Mouse (Mus musculus) kidney, postnatal 10 days (tissue): ENCODE measurements around the gene Cct8l1.

ENCODE experiments used
- DNase-seq: peaks from one replicate; pipeline ENCODE4 v3.0.0; 2021; ENCODE audit warnings: mixed read lengths

Cct8l1 gene

GRCm38 (mm10) chr5:25532256-25533147, 16.6 kb downstream of the Cct8l1 start:
- DNase-seq: no peak

DNA sequence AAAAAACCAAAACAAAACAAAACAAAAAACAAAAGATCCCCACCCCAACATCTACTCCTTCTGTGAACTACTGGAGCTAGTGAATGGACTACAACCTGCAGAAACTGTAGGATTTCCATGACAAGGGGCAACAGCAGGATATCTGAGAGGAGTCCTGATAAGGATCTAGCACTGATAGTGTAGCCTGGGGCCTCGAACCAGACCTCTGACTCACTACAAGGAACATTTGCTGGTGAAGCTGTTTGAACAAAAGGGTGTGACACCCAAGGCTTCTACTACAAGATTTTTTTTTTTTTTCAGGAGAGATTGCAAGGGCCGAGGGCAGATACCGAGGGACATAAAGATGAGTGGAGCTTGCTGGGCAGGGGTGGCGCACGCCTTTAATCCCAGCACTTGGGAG, 17.4 kb downstream of the Cct8l1 start:
- DNase-seq: no peak

DNA sequence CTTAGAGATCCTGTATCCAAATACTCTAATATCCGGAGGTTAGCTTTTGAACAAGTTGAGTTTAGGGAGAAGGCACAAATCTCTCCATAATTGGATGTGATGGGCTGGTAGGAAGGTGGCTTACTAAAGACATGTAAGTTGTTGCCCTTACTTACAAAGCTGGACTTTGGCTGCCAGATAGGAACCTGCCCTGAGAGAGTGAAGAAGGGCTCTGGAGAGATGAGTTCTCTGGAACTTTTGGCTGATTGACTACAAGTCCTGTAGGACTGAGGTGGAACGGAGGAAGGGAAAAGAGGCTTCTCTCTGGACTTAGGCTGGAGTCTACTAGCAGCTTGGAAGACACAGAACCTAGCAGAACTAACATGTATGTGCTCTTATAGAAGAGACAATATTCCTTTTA, 19.7 kb downstream of the Cct8l1 start:
- DNase-seq: no peak

GRCm38 (mm10) chr5:25536451-25536850, 20.6 kb downstream of the Cct8l1 start:
- DNase-seq: no peak

DNA sequence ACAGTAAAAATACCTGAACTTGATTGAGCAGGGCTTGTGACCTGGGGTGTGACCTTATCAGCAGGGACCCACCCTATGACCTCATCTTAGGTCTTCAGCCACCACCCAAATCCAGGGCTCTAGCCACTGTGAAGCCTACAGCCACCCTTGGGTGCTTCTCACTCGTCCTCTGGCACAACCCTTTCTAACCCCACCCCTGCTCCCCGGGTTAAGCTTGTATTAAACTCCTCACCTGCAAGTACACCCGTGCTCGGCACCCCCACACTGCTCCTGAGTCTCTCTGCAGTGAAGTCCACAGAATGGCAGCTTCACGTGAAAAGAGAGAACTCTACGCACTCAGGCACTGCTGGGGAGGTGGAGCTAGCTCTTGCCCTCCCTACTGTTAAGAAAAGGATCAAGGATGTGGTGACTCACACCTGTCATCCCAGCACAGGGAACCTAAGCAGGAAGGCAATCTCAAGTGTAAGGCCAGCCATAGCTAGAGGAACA, 21.1 kb downstream of the Cct8l1 start:
- no peak for DNase-seq

DNA sequence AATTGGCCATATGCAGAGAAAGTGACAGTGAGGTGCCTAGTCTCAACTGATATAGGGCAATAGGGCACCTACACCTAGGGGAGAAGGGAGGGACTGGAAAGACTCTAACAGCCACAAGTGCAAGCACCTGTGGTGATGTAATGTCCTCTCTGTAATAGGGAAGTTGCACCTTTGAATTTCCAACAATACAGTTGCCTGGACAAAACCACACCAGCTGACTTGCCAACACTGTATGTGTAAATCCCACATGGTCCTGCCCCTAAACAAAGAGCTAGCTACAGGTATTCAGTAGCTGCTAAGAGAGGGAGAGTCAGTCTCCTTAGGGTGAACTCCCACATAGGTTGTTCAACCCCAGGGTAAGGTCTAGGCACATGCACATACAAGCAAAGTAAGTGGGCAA, 24.5 kb downstream of the Cct8l1 start:
- DNase-seq: no peak

GRCm38 (mm10) chr5:25540921-25541320, 25.1 kb downstream of the Cct8l1 start:
- no peak for DNase-seq

- DNase-seq: no peak
These were observed 25.8 kb downstream of the Cct8l1 start for GRCm38 (mm10) chr5:25541661-25542060.

DNA sequence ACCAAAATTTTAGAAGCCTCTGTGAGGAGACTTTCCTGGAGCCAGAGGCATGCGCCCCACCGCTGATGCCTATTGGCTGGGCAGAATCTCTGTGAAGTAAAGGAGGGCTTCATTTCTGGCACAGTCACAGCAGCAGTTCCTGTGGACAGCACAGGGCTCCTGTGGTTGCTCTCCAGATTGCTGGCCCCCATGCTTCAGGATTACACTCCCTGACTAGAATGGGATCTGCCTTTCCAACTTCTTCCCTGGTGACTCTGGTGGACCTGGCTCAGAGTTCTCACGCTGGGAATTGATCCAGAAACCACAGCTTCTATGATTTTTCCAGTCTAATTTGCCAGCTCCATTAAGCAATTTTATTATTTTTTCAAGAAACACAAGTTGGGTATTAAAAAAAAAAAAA, 28.2 kb downstream of the Cct8l1 start:
- DNase-seq: no peak

- no peak for DNase-seq
These were observed 28.7 kb downstream of the Cct8l1 start for GRCm38 (mm10) chr5:25544566-25544965.

GRCm38 (mm10) chr5:25546912-25547311, 31.0 kb downstream of the Cct8l1 start:
- DNase-seq: no peak

- DNase-seq: no peak
These were observed 35.0 kb downstream of the Cct8l1 start for GRCm38 (mm10) chr5:25550912-25551311.

GRCm38 (mm10) chr5:25554210-25554609, 38.3 kb downstream of the Cct8l1 start:
- no peak for DNase-seq

- no peak for DNase-seq
These were observed 38.8 kb downstream of the Cct8l1 start for GRCm38 (mm10) chr5:25554689-25555088.

DNA sequence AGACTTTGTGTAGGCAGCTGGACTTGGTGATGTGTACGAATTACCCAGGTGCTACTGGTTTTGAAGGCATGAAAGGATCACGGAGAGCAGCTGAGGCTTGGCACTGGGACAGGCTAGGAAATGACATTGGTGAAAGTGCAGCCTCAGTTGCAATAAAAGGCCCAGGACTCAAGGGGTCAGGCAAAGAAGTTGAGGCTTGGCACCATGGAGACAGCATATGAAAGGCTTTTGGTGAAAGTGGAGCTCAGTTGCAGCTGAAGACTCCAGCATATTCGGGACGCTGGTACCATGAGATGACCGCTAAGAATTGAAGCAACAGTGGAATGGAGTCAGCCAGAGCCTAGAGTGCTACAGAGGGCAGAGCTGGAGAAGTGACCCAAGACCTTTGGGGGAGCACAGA, 39.8 kb downstream of the Cct8l1 start:
- DNase-seq: no peak

DNA sequence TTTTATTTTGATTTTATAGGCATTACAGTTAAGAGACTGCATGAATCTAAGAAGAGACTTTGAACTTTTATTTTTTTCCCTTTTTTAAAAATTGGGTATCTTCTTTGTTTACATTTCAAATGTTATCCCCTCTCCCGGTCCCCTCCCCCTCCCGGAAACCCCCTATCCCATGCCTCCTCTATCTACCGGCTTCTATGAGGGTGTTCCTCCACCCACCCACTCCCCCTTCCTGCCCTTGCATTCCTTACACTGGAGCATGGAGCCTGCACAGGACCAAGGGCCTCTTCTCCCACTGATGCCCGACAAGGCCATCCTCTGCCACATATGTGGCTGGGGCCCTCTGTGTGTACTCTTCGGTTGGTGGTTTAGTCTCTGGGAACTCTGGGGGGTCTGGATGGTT, 40.5 kb downstream of the Cct8l1 start:
- DNase-seq: no peak
